Comparison of ENCODE assay signal across 25 mouse cellular contexts in genomic region chr2:96618691-96619205, GRCm38 (mm10).
A peak's percentile ranks its signal among the peaks of the same experiment; 100 is the strongest.
DNase-seq lines count a peak whose midpoint lies in the region; ATAC-seq and TF ChIP-seq lines count a peak whose summit lies in the region.
"Had no signal": no experiment of that assay in that cellular context is flagged by ENCODE, and none has a peak within 500 bp of the region (broad histone marks: within the 10 kb centered on the region; RNA-seq: fewer than 3 reads in every experiment).

No protein-coding gene starts in this region.

- H3K27me3 ChIP-seq in forebrain, embryonic 15.5 days, result no peaks in the 10 kb centered on the region
- H3K27me3 ChIP-seq: embryonic facial prominence, embryonic 12.5 days; forebrain, embryonic 12.5 days; heart, embryonic 13.5 days; hindbrain, embryonic 12.5 days; midbrain, embryonic 13.5 days; neural tube, embryonic 13.5 days; Patski had no signal

- TF ChIP-seq CTCF in left cerebral cortex, adult 2 months (IDR thresholded peaks at IDR 0.05), result no peak

- DNase-seq in frontal cortex, adult 2 months (ENCODE audit: extremely low spot score in 1 of 2, low spot score in 1 of 2), result peak; percentile 40 to 73
- DNase-seq in frontal cortex, postnatal 25 days (ENCODE audit: low spot score in 2 of 2), result no peak
- DNase-seq in right cerebral cortex, adult 2 months (ENCODE audit: low spot score in 2 of 2), result peak; percentile 30 to 34
- DNase-seq in right cerebral cortex, postnatal 4 days, result no peak
- DNase-seq in left cerebral cortex, adult 2 months (ENCODE audit: extremely low spot score in 1 of 2, low spot score in 2 of 2), result peak in 1 of 2 experiments; percentile 9
- peak; percentile 92 for DNase-seq in telencephalon, adult 2 months (ENCODE audit: low read depth, low spot score)
- DNase-seq in thymus, postnatal 25 days, result no peak
- DNase-seq: adrenal gland, postnatal 36 days; cerebellum, adult 11 months; cerebellum, postnatal 25 days; gastrocnemius, postnatal 25 days; heart, adult 2 months; kidney, postnatal 36 days; lung, embryonic 14.5 days; thymus, postnatal 14 days had no signal

- WGBS in forebrain, embryonic 15.5 days, result 63% methylated on average over 6 of the region's 6 CpGs

- no peaks in the 10 kb centered on the region for H3K9me3 ChIP-seq in forebrain, embryonic 15.5 days
- H3K9me3 ChIP-seq: embryonic facial prominence, embryonic 12.5 days; forebrain, embryonic 12.5 days; heart, embryonic 13.5 days; hindbrain, embryonic 12.5 days; midbrain, embryonic 13.5 days; neural tube, embryonic 13.5 days had no signal

- no peak overlapping the region for H3K4me3 ChIP-seq in left cerebral cortex, adult 2 months
- H3K4me3 ChIP-seq in forebrain, embryonic 15.5 days, result no peak overlapping the region
- H3K4me3 ChIP-seq: embryonic facial prominence, embryonic 12.5 days; forebrain, embryonic 12.5 days; heart, adult 2 months; heart, embryonic 13.5 days; hindbrain, embryonic 12.5 days; midbrain, embryonic 13.5 days; neural tube, embryonic 13.5 days had no signal

- no peaks in the 10 kb centered on the region for H3K4me1 ChIP-seq in forebrain, embryonic 15.5 days
- H3K4me1 ChIP-seq: embryonic facial prominence, embryonic 12.5 days; forebrain, embryonic 12.5 days; heart, embryonic 13.5 days; hindbrain, embryonic 12.5 days; midbrain, embryonic 13.5 days; neural tube, embryonic 13.5 days had no signal

- peak overlapping the region; percentile 55 for H3K27ac ChIP-seq in left cerebral cortex, adult 2 months
- no peak overlapping the region for H3K27ac ChIP-seq in forebrain, embryonic 15.5 days (replicated peaks)
- H3K27ac ChIP-seq: embryonic facial prominence, embryonic 12.5 days; forebrain, embryonic 12.5 days; heart, adult 2 months; heart, embryonic 13.5 days; hindbrain, embryonic 12.5 days; liver, embryonic 14.5 days; midbrain, embryonic 13.5 days; neural tube, embryonic 13.5 days had no signal

- intact Hi-C loops in left cerebral cortex, adult 2 months (cut with DNase I), result loop anchor here (1.0 to 10.0 kb wide), 5 partner anchors 99 to 816 kb away; no protein-coding TSS in a partner anchor

- H3K9ac ChIP-seq in forebrain, embryonic 15.5 days (replicated peaks), result no peak overlapping the region
- H3K9ac ChIP-seq: embryonic facial prominence, embryonic 12.5 days; forebrain, embryonic 12.5 days; heart, embryonic 13.5 days; hindbrain, embryonic 12.5 days; liver, embryonic 14.5 days; lung, embryonic 14.5 days; midbrain, embryonic 13.5 days; neural tube, embryonic 13.5 days had no signal

- no peaks in the 10 kb centered on the region for H3K36me3 ChIP-seq in forebrain, embryonic 15.5 days
- H3K36me3 ChIP-seq: embryonic facial prominence, embryonic 12.5 days; forebrain, embryonic 12.5 days; heart, embryonic 13.5 days; hindbrain, embryonic 12.5 days; midbrain, embryonic 13.5 days; neural tube, embryonic 13.5 days had no signal

- no peak overlapping the region for H3K4me2 ChIP-seq in forebrain, embryonic 15.5 days (replicated peaks)
- H3K4me2 ChIP-seq: embryonic facial prominence, embryonic 12.5 days; forebrain, embryonic 12.5 days; heart, embryonic 13.5 days; hindbrain, embryonic 12.5 days; lung, embryonic 14.5 days; midbrain, embryonic 13.5 days; neural tube, embryonic 13.5 days had no signal

- no peak for ATAC-seq in forebrain, embryonic 15.5 days (replicated peaks)
- ATAC-seq: intestine, postnatal 0 days; midbrain, embryonic 13.5 days; Patski had no signal

Comparison
In these comparisons a context has a peak if more than half of its experiments do, and no peak if none do; other contexts are left out.
1. DNase-seq: peak in frontal cortex, adult 2 months (2 of 2), right cerebral cortex, adult 2 months (2 of 2) and telencephalon, adult 2 months (single experiment); none in frontal cortex, postnatal 25 days (0 of 2), right cerebral cortex, postnatal 4 days (single experiment) and thymus, postnatal 25 days (single experiment).